Mouse (Mus musculus) liver, embryonic 11.5 days (tissue): ENCODE results near the gene Nudt7. TPM values are rescaled to one million over a fixed set of nuclear protein-coding genes. Genes with fewer than 3 reads are reported as not detected.

Experiments
- ATAC-seq: fragments of 200-750 bp; cut with Nextera tagmentation; replicated peaks from 2 replicates; pipeline ENCODE4 v1.8.0; 2017; ENCODE audit warnings: moderate number of reproducible peaks, mild to moderate bottlenecking, moderate TSS enrichment, moderate library complexity; ENCODE audit not compliant: low FRiP score
- DNase-seq: peaks from one replicate; pipeline ENCODE4 v3.0.0-alpha.2; 2017; ENCODE audit warnings: low spot score
- H3K27ac ChIP-seq: fragments of 300-500 bp; sonication (generic); 2 replicates; pipeline ENCODE4 v1.5.1; 2014; ENCODE audit warnings: mild to moderate bottlenecking, low read depth, low read length, control low read depth
- H3K27me3 ChIP-seq: fragments of 300-500 bp; sonication (generic); replicated peaks from 2 replicates; pipeline ENCODE4 v1.6.1; 2014; ENCODE audit warnings: low read length, mixed read lengths; ENCODE audit not compliant: control insufficient read depth, insufficient read depth
- H3K36me3 ChIP-seq: fragments of 300-500 bp; sonication (generic); 2 replicates; pipeline ENCODE4 v1.6.1; 2014; ENCODE audit warnings: mild to moderate bottlenecking, low read length, moderate library complexity, mixed read lengths; ENCODE audit not compliant: control insufficient read depth, insufficient read depth
- H3K4me1 ChIP-seq: fragments of 300-500 bp; sonication (generic); replicated peaks from 2 replicates; pipeline ENCODE4 v1.6.1; 2014; ENCODE audit warnings: low read length, mixed read lengths; ENCODE audit not compliant: control insufficient read depth, insufficient read depth
- H3K4me2 ChIP-seq: fragments of 300-500 bp; sonication (generic); 2 replicates; pipeline ENCODE4 v1.6.1; 2014; ENCODE audit warnings: mild to moderate bottlenecking, control low read depth, moderate library complexity
- H3K4me3 ChIP-seq: fragments of 300-500 bp; sonication (generic); 2 replicates; pipeline ENCODE4 v1.5.1; 2014; ENCODE audit warnings: low read depth, low read length, control low read depth
- H3K9ac ChIP-seq: fragments of 300-500 bp; sonication (generic); 2 replicates; pipeline ENCODE4 v1.6.1; 2014; ENCODE audit warnings: low read depth, low read length, control low read depth
- H3K9me3 ChIP-seq: fragments of 300-500 bp; sonication (generic); 2 replicates; pipeline ENCODE4 v1.6.1; 2016; ENCODE audit warnings: low read length, inconsistent platforms, mixed read lengths; ENCODE audit not compliant: control insufficient read depth
- WGBS: fragments of 180-500 bp; shearing (Covaris S2); extraction: QIAGEN DNeasy Blood & Tissue Kit; methylation state at CpG from one replicate; pipeline ENCODE4 v1.1.7; 2014; 5-methylcytosine and 5-hydroxymethylcytosine counted together
- polyA plus RNA-seq: library from polyadenylated mRNA; unstranded; fragments of >200 nt; fragmentation: Nextera tagmentation; extraction: Ambion mirVana; gene quantifications from 2 replicates; pipeline ENCODE4 v1.2.1, GENCODE M21; 2014

The Nudt7 gene
- polyA plus RNA-seq, 1 experiment from 2014 or later: 19.8 TPM

GRCm38 (mm10) chr8:114133050-114133509, 277 bp upstream of the Nudt7 start:
- no peaks in the 10 kb centered on the region for H3K9me3 ChIP-seq
- peak; percentile 0 for ATAC-seq
- peaks cover 13% of the 10 kb centered on the region; the same call in 1 of the 2 replicates for H3K4me1 ChIP-seq
- H3K27me3 ChIP-seq: no peaks in the 10 kb centered on the region
- no peak overlapping the region for H3K9ac ChIP-seq
- DNase-seq: no peak
- WGBS: 24% methylated on average over 14 of the region's 14 CpGs
- no peaks in the 10 kb centered on the region for H3K36me3 ChIP-seq
- H3K4me3 ChIP-seq: peak overlapping the region; percentile 74
- H3K4me2 ChIP-seq: peak overlapping the region; percentile 78
- no peak overlapping the region for H3K27ac ChIP-seq

DNA sequence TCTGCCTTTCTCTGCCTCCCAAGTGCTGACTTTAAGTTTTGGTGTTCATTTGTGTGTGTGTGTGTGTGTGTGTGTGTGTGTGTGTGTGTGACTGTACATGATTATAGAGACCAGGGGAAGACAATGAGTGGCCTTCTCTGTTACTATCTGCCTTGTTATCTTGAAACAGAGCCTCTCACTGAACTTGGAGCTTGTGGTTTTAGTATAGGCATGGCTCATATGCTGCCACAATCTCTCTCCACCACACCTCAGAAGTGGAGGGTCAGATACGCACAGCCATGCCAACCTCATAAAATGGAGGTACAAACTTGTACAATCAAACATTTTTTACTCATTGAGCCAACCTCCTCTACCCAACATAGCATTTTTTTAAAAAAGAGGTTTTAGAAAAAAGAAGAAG, 3.4 kb downstream of the Nudt7 start:
- Histone ChIP-seq H3K27me3 (no peaks in the 10 kb centered on the region), H3K4me2 (no peak overlapping the region), H3K9ac (no peak overlapping the region), H3K27ac (no peak overlapping the region), H3K36me3 (no peaks in the 10 kb centered on the region), H3K9me3 (no peaks in the 10 kb centered on the region), H3K4me3 (no peak overlapping the region), H3K4me1 (peaks cover 13% of the 10 kb centered on the region; the same call in 1 of the 2 replicates)
- WGBS: 59% methylated on average over 1 of the region's 1 CpGs
- ATAC-seq (peak; percentile 77), DNase-seq (no peak)

DNA sequence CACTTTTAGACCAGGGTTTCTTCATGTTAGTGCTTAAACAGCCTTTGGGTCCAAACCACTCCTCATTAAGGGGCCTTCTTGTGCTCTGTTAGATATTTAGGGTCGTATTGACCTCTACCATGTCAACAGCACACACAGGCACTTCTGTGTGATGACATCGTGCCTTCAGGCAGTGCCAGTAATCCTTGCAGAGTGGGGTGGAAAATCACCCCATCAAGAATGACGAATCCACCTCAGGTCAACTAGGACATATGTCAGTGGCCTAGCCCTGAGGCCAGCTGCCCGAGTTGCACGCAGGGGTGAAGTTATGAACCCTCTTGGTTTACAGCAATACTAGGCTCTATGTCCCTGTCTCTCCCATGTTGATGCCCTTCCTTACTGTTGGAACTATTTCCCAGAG, 3.8 kb downstream of the Nudt7 start:
- DNase-seq (no peak), ATAC-seq (no peak)
- Histone ChIP-seq H3K4me2 (no peak overlapping the region), H3K27ac (no peak overlapping the region), H3K27me3 (no peaks in the 10 kb centered on the region), H3K4me3 (no peak overlapping the region), H3K36me3 (no peaks in the 10 kb centered on the region), H3K9ac (no peak overlapping the region), H3K9me3 (no peaks in the 10 kb centered on the region), H3K4me1 (peaks cover 14% of the 10 kb centered on the region; the same call in 1 of the 2 replicates)
- WGBS: 74% methylated on average over 5 of the region's 5 CpGs

- H3K4me3 ChIP-seq: no peak overlapping the region
- H3K27ac ChIP-seq: no peak overlapping the region
- H3K4me1 ChIP-seq: peaks cover 8% of the 10 kb centered on the region; the same call in 1 of the 2 replicates
- 65% methylated on average over 2 of the region's 2 CpGs for WGBS
- no peak overlapping the region for H3K4me2 ChIP-seq
- H3K9ac ChIP-seq: no peak overlapping the region
- DNase-seq: no peak
- no peak for ATAC-seq
- no peaks in the 10 kb centered on the region for H3K9me3 ChIP-seq
- H3K27me3 ChIP-seq: no peaks in the 10 kb centered on the region
- H3K36me3 ChIP-seq: no peaks in the 10 kb centered on the region
These were observed 7.1 kb downstream of the Nudt7 start for GRCm38 (mm10) chr8:114140437-114140836.

DNA sequence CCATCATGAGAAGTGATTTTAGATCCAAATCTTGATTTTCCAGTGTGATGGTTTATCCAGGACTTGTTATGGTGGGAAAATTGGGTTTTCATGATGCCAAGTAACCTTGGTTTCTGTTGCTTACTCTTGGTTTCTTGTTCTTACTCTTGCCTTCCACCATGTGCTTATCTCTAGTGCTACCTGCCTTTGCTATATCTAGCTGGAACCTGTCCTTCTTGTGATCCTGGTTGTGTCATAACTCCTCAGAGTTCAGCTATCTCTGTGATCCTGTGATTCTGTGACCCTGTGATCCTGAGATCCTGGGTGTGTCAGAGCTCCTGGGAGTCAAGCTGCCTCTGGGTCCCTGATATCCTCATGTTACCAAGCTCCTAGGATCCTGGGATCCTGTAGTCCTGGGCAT, 8.8 kb downstream of the Nudt7 start:
- H3K36me3 ChIP-seq: no peaks in the 10 kb centered on the region
- DNase-seq (no peak), ATAC-seq (peak; percentile 58; the same call in 1 of the 2 replicates)
- H3K9ac ChIP-seq: no peak overlapping the region
- no peaks in the 10 kb centered on the region for H3K9me3 ChIP-seq
- peaks cover 5% of the 10 kb centered on the region; the same call in 1 of the 2 replicates for H3K4me1 ChIP-seq
- no peak overlapping the region for H3K4me3 ChIP-seq
- no peaks in the 10 kb centered on the region for H3K27me3 ChIP-seq
- no peak overlapping the region for H3K4me2 ChIP-seq
- H3K27ac ChIP-seq: no peak overlapping the region

DNA sequence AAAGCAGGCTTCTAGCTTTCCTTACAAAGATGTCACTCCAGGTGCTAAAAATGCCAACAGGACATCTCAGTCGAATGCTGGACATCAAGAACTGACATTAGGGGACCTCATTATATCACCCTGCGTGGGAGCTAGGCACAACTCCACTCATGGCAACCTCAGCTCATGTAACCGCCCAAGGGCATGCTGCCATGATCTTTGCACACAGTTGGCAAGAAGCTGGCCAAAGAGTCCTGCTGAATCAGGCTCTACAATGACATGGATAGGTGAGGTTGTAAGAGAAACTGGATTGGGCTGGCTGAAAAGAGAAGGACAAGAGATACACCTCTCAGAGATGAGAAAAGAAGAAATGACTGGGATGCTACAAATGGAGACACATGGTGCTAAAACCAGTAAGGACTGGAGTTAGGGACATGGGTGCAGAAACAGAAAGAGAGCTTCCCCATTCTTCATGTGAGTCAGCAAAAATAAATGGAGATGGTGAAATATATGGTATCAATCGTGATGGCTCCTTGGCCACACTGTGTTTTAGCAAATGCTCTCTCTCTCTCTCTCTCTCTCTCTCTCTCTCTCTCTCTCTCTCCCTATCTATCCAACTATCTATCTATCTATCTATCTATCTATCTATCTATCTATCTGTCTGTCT, 10.4 kb downstream of the Nudt7 start:
- ATAC-seq (no peak), DNase-seq (no peak)
- Histone ChIP-seq H3K9ac (no peak overlapping the region), H3K4me2 (no peak overlapping the region), H3K27ac (no peak overlapping the region), H3K27me3 (no peaks in the 10 kb centered on the region), H3K36me3 (no peaks in the 10 kb centered on the region), H3K4me3 (no peak overlapping the region), H3K4me1 (peaks cover 3% of the 10 kb centered on the region; the same call in 1 of the 2 replicates), H3K9me3 (no peaks in the 10 kb centered on the region)
- 73% methylated on average over 4 of the region's 4 CpGs for WGBS

- ATAC-seq (no peak), DNase-seq (no peak)
- Histone ChIP-seq H3K4me3 (no peak overlapping the region), H3K4me1 (no peaks in the 10 kb centered on the region), H3K36me3 (no peaks in the 10 kb centered on the region), H3K9ac (no peak overlapping the region), H3K9me3 (no peaks in the 10 kb centered on the region), H3K4me2 (no peak overlapping the region), H3K27me3 (no peaks in the 10 kb centered on the region), H3K27ac (no peak overlapping the region)
- 80% methylated on average over 6 of the region's 6 CpGs for WGBS
These were observed 20.1 kb downstream of the Nudt7 start for GRCm38 (mm10) chr8:114153311-114154045.

DNA sequence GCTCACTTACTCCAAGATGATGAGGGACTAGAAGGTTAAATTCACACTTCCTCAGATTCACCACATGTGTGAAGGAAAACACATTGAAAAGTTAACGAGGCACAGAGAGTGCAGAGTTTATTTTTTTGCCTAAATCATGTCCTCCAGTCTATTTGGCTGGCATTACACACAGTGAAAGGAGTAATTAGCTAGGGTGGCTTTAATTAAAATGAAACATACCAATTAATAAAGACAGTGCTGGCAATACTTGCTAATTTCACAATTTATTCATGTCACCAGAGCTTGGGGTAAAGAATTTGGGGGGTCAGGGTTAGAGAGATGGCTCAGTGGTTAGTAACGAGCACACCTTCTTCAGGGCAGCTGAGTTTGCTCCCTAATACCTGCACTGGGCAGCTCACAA, 25.2 kb downstream of the Nudt7 start:
- no peak for ATAC-seq
- Histone ChIP-seq H3K4me3 (no peak overlapping the region), H3K9me3 (no peaks in the 10 kb centered on the region), H3K27ac (no peak overlapping the region), H3K27me3 (no peaks in the 10 kb centered on the region), H3K4me1 (no peaks in the 10 kb centered on the region), H3K9ac (no peak overlapping the region), H3K36me3 (no peaks in the 10 kb centered on the region), H3K4me2 (no peak overlapping the region)
- 66% methylated on average over 2 of the region's 2 CpGs for WGBS
- no peak for DNase-seq

GRCm38 (mm10) chr8:114159666-114160065, 26.3 kb downstream of the Nudt7 start:
- no peaks in the 10 kb centered on the region for H3K27me3 ChIP-seq
- H3K9ac ChIP-seq: no peak overlapping the region
- no peak overlapping the region for H3K4me2 ChIP-seq
- no peaks in the 10 kb centered on the region for H3K9me3 ChIP-seq
- no peak for DNase-seq
- no peaks in the 10 kb centered on the region for H3K4me1 ChIP-seq
- H3K36me3 ChIP-seq: no peaks in the 10 kb centered on the region
- no peak overlapping the region for H3K4me3 ChIP-seq
- 69% methylated on average over 3 of the region's 3 CpGs for WGBS
- H3K27ac ChIP-seq: no peak overlapping the region
- no peak for ATAC-seq
